Mouse (Mus musculus): ENCODE measurements around the gene Hoxc4. TPM values are rescaled to one million over a fixed set of nuclear protein-coding genes. Genes with fewer than 3 reads are reported as not detected.

The Hoxc4 gene
- polyA plus RNA-seq, 1 experiment = 0.13 TPM

DNA sequence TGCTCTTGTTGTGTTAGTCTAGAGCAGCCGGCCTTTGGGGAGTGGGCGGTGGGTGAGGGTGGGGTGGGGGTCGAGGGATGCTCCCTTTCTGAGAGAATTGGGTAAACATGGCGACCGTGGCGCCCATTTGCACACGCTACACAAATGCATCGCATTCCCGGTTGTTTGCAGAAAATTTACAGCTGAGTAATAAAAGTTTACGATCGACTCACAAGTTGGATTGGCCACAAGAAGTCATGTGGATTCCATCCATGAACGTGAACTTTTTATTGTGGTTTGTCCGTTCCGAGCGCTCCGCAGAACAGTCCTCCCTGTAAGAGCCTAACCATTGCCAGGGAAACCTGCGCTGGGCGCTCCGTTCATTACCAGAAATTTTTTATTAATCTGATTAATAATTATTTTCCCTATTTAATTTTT, 20.8 kb upstream of the Hoxc4 start, which contains the start of gene Hoxc6:
Gene Hoxc6 (plus strand): TSS at position 319 of the 417 bp plus-strand sequence.
- H3K27me3 ChIP-seq (ENCODE audit: control insufficient read depth, insufficient read depth, low read length) = peaks cover 44% of the 10 kb centered on the region
- no peaks in the 10 kb centered on the region; the same call in 1 of the 2 replicates for H3K4me1 ChIP-seq (ENCODE audit: control insufficient read depth, insufficient read depth, insufficient read length)
- 6% methylated on average over 19 of the region's 19 CpGs for WGBS
- H3K36me3 ChIP-seq (ENCODE audit: control insufficient read depth, insufficient read depth, low read length) = no peaks in the 10 kb centered on the region
- no peak within 1 kb of the TSS for H3K27ac ChIP-seq (ENCODE audit: insufficient read depth, low read length)
- H3K4me3 ChIP-seq (ENCODE audit: extremely low read depth, insufficient read depth, insufficient read length) = peak within 1 kb of the TSS; percentile 44; the same call in 1 of the 2 replicates
- DNase-seq (ENCODE audit: low read depth in 1 of 2, low spot score in 2 of 2) = no peak
- no peak for TF ChIP-seq POLR2A (IDR thresholded peaks at IDR 0.05; ENCODE audit: low read depth, low read length)
- TF ChIP-seq CTCF (IDR thresholded peaks at IDR 0.05; ENCODE audit: extremely low read depth, insufficient read depth, insufficient read length, insufficient replicate concordance) = no peak

- H3K27ac ChIP-seq (ENCODE audit: insufficient read depth, low read length) = no peak overlapping the region
- peaks cover 45% of the 10 kb centered on the region for H3K27me3 ChIP-seq (ENCODE audit: control insufficient read depth, insufficient read depth, low read length)
- H3K4me3 ChIP-seq (ENCODE audit: extremely low read depth, insufficient read depth, insufficient read length) = peak overlapping the region; percentile 44; the same call in 1 of the 2 replicates
- 5% methylated on average over 19 of the region's 19 CpGs for WGBS
- no peaks in the 10 kb centered on the region; the same call in 1 of the 2 replicates for H3K4me1 ChIP-seq (ENCODE audit: control insufficient read depth, insufficient read depth, insufficient read length)
- TF ChIP-seq POLR2A (IDR thresholded peaks at IDR 0.05; ENCODE audit: low read depth, low read length) (no peak), CTCF (IDR thresholded peaks at IDR 0.05; ENCODE audit: extremely low read depth, insufficient read depth, insufficient read length, insufficient replicate concordance) (no peak)
- no peaks in the 10 kb centered on the region for H3K36me3 ChIP-seq (ENCODE audit: control insufficient read depth, insufficient read depth, low read length)
- DNase-seq (ENCODE audit: low read depth in 1 of 2, low spot score in 2 of 2) = no peak
Observed at GRCm38 (mm10) chr15:102998608-102999182, 20.0 kb upstream of the Hoxc4 start.

GRCm38 (mm10) chr15:102999183-102999831, 19.4 kb upstream of the Hoxc4 start:
- peak in 1 of 2 experiments; percentile 50 for DNase-seq (ENCODE audit: low read depth in 1 of 2, low spot score in 2 of 2)
- Histone ChIP-seq H3K4me1 (ENCODE audit: control insufficient read depth, insufficient read depth, insufficient read length) (no peaks in the 10 kb centered on the region; the same call in 1 of the 2 replicates), H3K4me3 (ENCODE audit: extremely low read depth, insufficient read depth, insufficient read length) (peak overlapping the region; percentile 44), H3K36me3 (ENCODE audit: control insufficient read depth, insufficient read depth, low read length) (no peaks in the 10 kb centered on the region), H3K27ac (ENCODE audit: insufficient read depth, low read length) (no peak overlapping the region), H3K27me3 (ENCODE audit: control insufficient read depth, insufficient read depth, low read length) (peaks cover 46% of the 10 kb centered on the region)
- TF ChIP-seq POLR2A (IDR thresholded peaks at IDR 0.05; ENCODE audit: low read depth, low read length) = no peak
- no peak for TF ChIP-seq CTCF (IDR thresholded peaks at IDR 0.05; ENCODE audit: extremely low read depth, insufficient read depth, insufficient read length, insufficient replicate concordance)
- WGBS = 4% methylated on average over 33 of the region's 33 CpGs

DNA sequence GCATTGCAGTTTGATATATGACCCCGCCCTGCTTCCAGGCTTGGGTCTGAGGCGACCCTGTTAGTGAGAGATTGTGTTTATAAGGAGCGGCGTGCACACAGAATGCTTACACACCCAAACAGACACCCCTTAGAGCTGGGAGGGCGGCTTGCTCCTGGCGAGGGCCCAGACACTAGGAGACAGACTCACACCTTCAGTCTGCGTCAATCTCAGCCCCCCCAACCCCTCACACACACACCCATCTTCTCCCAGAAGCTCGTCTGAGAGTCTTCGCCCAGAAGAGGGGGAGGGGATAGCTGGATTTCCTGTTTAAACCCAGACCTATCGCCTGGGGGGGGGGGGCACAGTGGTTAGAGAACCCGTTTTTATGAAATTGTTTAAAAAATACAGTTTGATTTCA, 18.8 kb upstream of the Hoxc4 start:
- 32% methylated on average over 11 of the region's 11 CpGs for WGBS
- Histone ChIP-seq H3K27me3 (ENCODE audit: control insufficient read depth, insufficient read depth, low read length) (peaks cover 46% of the 10 kb centered on the region), H3K36me3 (ENCODE audit: control insufficient read depth, insufficient read depth, low read length) (no peaks in the 10 kb centered on the region), H3K4me3 (ENCODE audit: extremely low read depth, insufficient read depth, insufficient read length) (no peak overlapping the region), H3K27ac (ENCODE audit: insufficient read depth, low read length) (no peak overlapping the region), H3K4me1 (ENCODE audit: control insufficient read depth, insufficient read depth, insufficient read length) (no peaks in the 10 kb centered on the region; the same call in 1 of the 2 replicates)
- no peak for DNase-seq (ENCODE audit: low read depth in 1 of 2, low spot score in 2 of 2)
- TF ChIP-seq POLR2A (IDR thresholded peaks at IDR 0.05; ENCODE audit: low read depth, low read length) (no peak), CTCF (IDR thresholded peaks at IDR 0.05; ENCODE audit: extremely low read depth, insufficient read depth, insufficient read length, insufficient replicate concordance) (no peak)

GRCm38 (mm10) chr15:103000501-103000901, 18.2 kb upstream of the Hoxc4 start:
- H3K36me3 ChIP-seq (ENCODE audit: control insufficient read depth, insufficient read depth, low read length) = no peaks in the 10 kb centered on the region
- no peak for TF ChIP-seq CTCF (IDR thresholded peaks at IDR 0.05; ENCODE audit: extremely low read depth, insufficient read depth, insufficient read length, insufficient replicate concordance)
- no peak for TF ChIP-seq POLR2A (IDR thresholded peaks at IDR 0.05; ENCODE audit: low read depth, low read length)
- H3K27me3 ChIP-seq (ENCODE audit: control insufficient read depth, insufficient read depth, low read length) = peaks cover 42% of the 10 kb centered on the region
- WGBS = 24% methylated on average over 24 of the region's 24 CpGs
- DNase-seq (ENCODE audit: low read depth in 1 of 2, low spot score in 2 of 2) = no peak
- no peak overlapping the region for H3K27ac ChIP-seq (ENCODE audit: insufficient read depth, low read length)
- no peak overlapping the region for H3K4me3 ChIP-seq (ENCODE audit: extremely low read depth, insufficient read depth, insufficient read length)
- H3K4me1 ChIP-seq (ENCODE audit: control insufficient read depth, insufficient read depth, insufficient read length) = no peaks in the 10 kb centered on the region; the same call in 1 of the 2 replicates

DNA sequence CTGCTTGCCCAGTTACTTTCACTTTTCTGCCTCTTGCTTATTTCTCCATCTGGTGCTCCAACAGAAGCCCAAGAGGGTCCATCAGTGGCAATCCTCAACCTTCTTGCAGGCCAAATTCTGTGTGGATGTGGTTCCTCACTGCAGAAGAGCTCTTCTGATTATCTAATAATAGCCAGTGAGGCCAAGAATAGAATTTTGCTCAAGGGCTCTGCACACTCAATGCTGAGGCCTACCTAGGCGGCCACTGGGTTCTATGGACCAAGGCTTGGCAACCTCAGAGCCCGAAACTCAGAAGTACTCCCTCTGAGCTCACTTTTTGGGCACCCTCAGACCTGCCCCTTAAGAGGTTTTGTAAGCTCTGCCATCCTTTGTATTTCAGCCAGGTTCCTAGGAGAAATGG, 17.4 kb upstream of the Hoxc4 start:
- Histone ChIP-seq H3K27ac (ENCODE audit: insufficient read depth, low read length) (no peak overlapping the region), H3K36me3 (ENCODE audit: control insufficient read depth, insufficient read depth, low read length) (no peaks in the 10 kb centered on the region), H3K4me3 (ENCODE audit: extremely low read depth, insufficient read depth, insufficient read length) (no peak overlapping the region), H3K27me3 (ENCODE audit: control insufficient read depth, insufficient read depth, low read length) (peaks cover 45% of the 10 kb centered on the region), H3K4me1 (ENCODE audit: control insufficient read depth, insufficient read depth, insufficient read length) (no peaks in the 10 kb centered on the region; the same call in 1 of the 2 replicates)
- WGBS = 81% methylated on average over 2 of the region's 2 CpGs
- TF ChIP-seq CTCF (IDR thresholded peaks at IDR 0.05; ENCODE audit: extremely low read depth, insufficient read depth, insufficient read length, insufficient replicate concordance) = no peak
- no peak for TF ChIP-seq POLR2A (IDR thresholded peaks at IDR 0.05; ENCODE audit: low read depth, low read length)
- no peak for DNase-seq (ENCODE audit: low read depth in 1 of 2, low spot score in 2 of 2)

- WGBS = 68% methylated on average over 4 of the region's 4 CpGs
- Histone ChIP-seq H3K4me1 (ENCODE audit: control insufficient read depth, insufficient read depth, insufficient read length) (no peaks in the 10 kb centered on the region; the same call in 1 of the 2 replicates), H3K36me3 (ENCODE audit: control insufficient read depth, insufficient read depth, low read length) (no peaks in the 10 kb centered on the region), H3K4me3 (ENCODE audit: extremely low read depth, insufficient read depth, insufficient read length) (no peak overlapping the region), H3K27ac (ENCODE audit: insufficient read depth, low read length) (no peak overlapping the region), H3K27me3 (ENCODE audit: control insufficient read depth, insufficient read depth, low read length) (peaks cover 43% of the 10 kb centered on the region)
- no peak for DNase-seq (ENCODE audit: low read depth in 1 of 2, low spot score in 2 of 2)
- no peak for TF ChIP-seq CTCF (IDR thresholded peaks at IDR 0.05; ENCODE audit: extremely low read depth, insufficient read depth, insufficient read length, insufficient replicate concordance)
- no peak for TF ChIP-seq POLR2A (IDR thresholded peaks at IDR 0.05; ENCODE audit: low read depth, low read length)
Observed at GRCm38 (mm10) chr15:103002156-103002555, 16.6 kb upstream of the Hoxc4 start.

All from spleen, adult 2 months (tissue).